8 mouse cellular contexts compared by ENCODE assay signal in genomic region chr6:148894888-148895772, GRCm38 (mm10). TPM values are rescaled to one million over a fixed set of nuclear protein-coding genes. Genes with fewer than 3 reads are reported as not detected.
DNase-seq lines count a peak whose midpoint lies in the region; ATAC-seq and TF ChIP-seq lines count a peak whose summit lies in the region.

No protein-coding gene starts in this region.

- peak; percentile 1 for ATAC-seq in CD4-positive, CD25-positive, alpha-beta regulatory T cell, adult 4 months
- ATAC-seq in hindbrain, embryonic 14.5 days (ENCODE audit: low FRiP score), result no peak
- no peak for ATAC-seq in liver, embryonic 15.5 days (ENCODE audit: insufficient read depth)
- 0 out of 2 replicates have a peak, but pooled peaks have one; percentile 7 for ATAC-seq in neutrophil, adult 5-6 weeks (ENCODE audit: extremely low read depth, insufficient number of reproducible peaks, low FRiP score, poor library complexity, severe bottlenecking)

- H3K4me1 ChIP-seq in embryonic facial prominence, embryonic 10.5 days, result peaks cover 9% of the 10 kb centered on the region
- 0 out of 2 replicates have a peak, but pooled peaks cover 5% of the 10 kb centered on the region for H3K4me1 ChIP-seq in hindbrain, embryonic 14.5 days (replicated peaks; ENCODE audit: control insufficient read depth, insufficient read depth, low read length)
- H3K4me1 ChIP-seq in liver, embryonic 15.5 days (replicated peaks), result peaks cover 20% of the 10 kb centered on the region

- peak overlapping the region; percentile 95 for H3K4me3 ChIP-seq in gastrocnemius, adult 2 months
- peak overlapping the region; percentile 73 for H3K4me3 ChIP-seq in embryonic facial prominence, embryonic 10.5 days
- H3K4me3 ChIP-seq in hindbrain, embryonic 14.5 days (replicated peaks; ENCODE audit: low read length), result peak overlapping the region; percentile 68
- peak overlapping the region; percentile 80 for H3K4me3 ChIP-seq in liver, embryonic 15.5 days (replicated peaks)

- H3K4me2 ChIP-seq in hindbrain, embryonic 14.5 days (replicated peaks), result peak overlapping the region; percentile 72
- peak overlapping the region; percentile 94 for H3K4me2 ChIP-seq in liver, embryonic 15.5 days

- no peak for DNase-seq in gastrocnemius, adult 2 months
- DNase-seq in gastrocnemius, postnatal 36 days, result no peak
- peak; percentile 27 for DNase-seq in embryonic facial prominence, embryonic 10.5 days (ENCODE audit: low spot score)
- peak; percentile 26 for DNase-seq in hindbrain, embryonic 14.5 days (ENCODE audit: low spot score)
- no peak for DNase-seq in right cerebral cortex, adult 18-20 months

- TF ChIP-seq CTCF in gastrocnemius, adult 2 months (IDR thresholded peaks at IDR 0.05), result no peak

- peak overlapping the region; percentile 84 for H3K27ac ChIP-seq in gastrocnemius, adult 2 months
- peak overlapping the region; percentile 91 for H3K27ac ChIP-seq in embryonic facial prominence, embryonic 10.5 days (replicated peaks)
- H3K27ac ChIP-seq in hindbrain, embryonic 14.5 days, result peak overlapping the region; percentile 88
- peak overlapping the region; percentile 79 for H3K27ac ChIP-seq in liver, embryonic 15.5 days (replicated peaks)

- WGBS in embryonic facial prominence, embryonic 10.5 days, result 18% methylated on average over 18 of the region's 18 CpGs
- WGBS in hindbrain, embryonic 14.5 days, result 18% methylated on average over 18 of the region's 18 CpGs
- 9% methylated on average over 18 of the region's 18 CpGs for WGBS in liver, embryonic 15.5 days (ENCODE audit: insufficient replicate concordance)

- no peaks in the 10 kb centered on the region for H3K36me3 ChIP-seq in embryonic facial prominence, embryonic 10.5 days (replicated peaks)
- no peaks in the 10 kb centered on the region for H3K36me3 ChIP-seq in hindbrain, embryonic 14.5 days (replicated peaks; ENCODE audit: control insufficient read depth, insufficient read depth)
- no peaks in the 10 kb centered on the region for H3K36me3 ChIP-seq in liver, embryonic 15.5 days (replicated peaks)

- no peaks in the 10 kb centered on the region for H3K27me3 ChIP-seq in embryonic facial prominence, embryonic 10.5 days (replicated peaks; ENCODE audit: low read depth, poor library complexity, severe bottlenecking)
- no peaks in the 10 kb centered on the region for H3K27me3 ChIP-seq in hindbrain, embryonic 14.5 days (ENCODE audit: control insufficient read depth, insufficient read depth, low read length)
- no peaks in the 10 kb centered on the region for H3K27me3 ChIP-seq in liver, embryonic 15.5 days

- H3K9me3 ChIP-seq in embryonic facial prominence, embryonic 10.5 days, result no peaks in the 10 kb centered on the region
- no peaks in the 10 kb centered on the region for H3K9me3 ChIP-seq in hindbrain, embryonic 14.5 days (ENCODE audit: control insufficient read depth, low read length)
- H3K9me3 ChIP-seq in liver, embryonic 15.5 days (replicated peaks), result no peaks in the 10 kb centered on the region

- H3K9ac ChIP-seq in hindbrain, embryonic 14.5 days, result peak overlapping the region; percentile 64
- H3K9ac ChIP-seq in liver, embryonic 15.5 days, result peak overlapping the region; percentile 82

- intact Hi-C loops in gastrocnemius, adult 2 months (cut with DNase I), result no loop called here
- intact Hi-C loops in gastrocnemius, postnatal 36 days (cut with DNase I), result no loop called here

RNA-seq across cellular contexts. Expression of gene Caprin2, which starts 0.9 kb away (rescaled TPM):
- total RNA-seq in gastrocnemius, adult 2 months (2021), result 1 to 10 TPM; 2.7 to 3.4 TPM
- 1 to 10 TPM; 3.3 to 5.0 TPM for total RNA-seq in gastrocnemius, postnatal 36 days (2021)
- 1 to 10 TPM; 4.8 to 5.8 TPM for polyA plus RNA-seq in CD4-positive, CD25-positive, alpha-beta regulatory T cell, adult 4 months (2017; shearing (Covaris generic))
- polyA plus RNA-seq in embryonic facial prominence, embryonic 10.5 days (2016; fragmentation: Nextera tagmentation; extraction: Ambion mirVana), result 16.9 and 17.0 TPM in 2 replicates
- polyA plus RNA-seq in hindbrain, embryonic 14.5 days (2014; fragmentation: Nextera tagmentation; extraction: Ambion mirVana), result 5.0 and 8.8 TPM in 2 replicates
- polyA plus RNA-seq in liver, embryonic 15.5 days (2015; fragmentation: Nextera tagmentation; extraction: Ambion mirVana), result 4.3 and 5.7 TPM in 2 replicates
- total RNA-seq in neutrophil, adult 5-6 weeks (2017), result 11.4 and 15.0 TPM in 2 replicates

RNA-seq across cellular contexts. Expression of gene Sinhcaf, which starts 51.1 kb away (rescaled TPM):
- 1 to 10 TPM; 1.2 to 2.0 TPM for total RNA-seq in gastrocnemius, adult 2 months (2021)
- 1 to 10 TPM in 1 of 2 experiments, under 1 TPM in 1; 0.54 to 1.3 TPM for total RNA-seq in gastrocnemius, postnatal 36 days (2021)
- 10 to 100 TPM; 61.1 to 67.1 TPM for polyA plus RNA-seq in CD4-positive, CD25-positive, alpha-beta regulatory T cell, adult 4 months (2017; shearing (Covaris generic))
- 306 and 334 TPM in 2 replicates for polyA plus RNA-seq in embryonic facial prominence, embryonic 10.5 days (2016; fragmentation: Nextera tagmentation; extraction: Ambion mirVana)
- 45.6 and 48.1 TPM in 2 replicates for polyA plus RNA-seq in hindbrain, embryonic 14.5 days (2014; fragmentation: Nextera tagmentation; extraction: Ambion mirVana)
- polyA plus RNA-seq in liver, embryonic 15.5 days (2015; fragmentation: Nextera tagmentation; extraction: Ambion mirVana), result 14.5 and 15.9 TPM in 2 replicates
- total RNA-seq in neutrophil, adult 5-6 weeks (2017), result 44.3 and 45.3 TPM in 2 replicates

Comparison
In these comparisons a context has a peak if more than half of its experiments do, and no peak if none do; other contexts are left out.
1. DNase-seq: peak in embryonic facial prominence, embryonic 10.5 days (single experiment) and hindbrain, embryonic 14.5 days (single experiment); none in gastrocnemius, adult 2 months (single experiment), gastrocnemius, postnatal 36 days (0 of 2) and right cerebral cortex, adult 18-20 months (single experiment).
2. ATAC-seq: peak in CD4-positive, CD25-positive, alpha-beta regulatory T cell, adult 4 months (single experiment) and neutrophil, adult 5-6 weeks (single experiment); none in hindbrain, embryonic 14.5 days (single experiment) and liver, embryonic 15.5 days (single experiment).
3. Peak in every context shown above with its lines, with median percentiles within 50 percentile points of each other: H3K27ac ChIP-seq and H3K4me3 ChIP-seq.